In genomic region chr16:58826732-58827319, GRCm38 (mm10) we compare ENCODE assay signal across 25 mouse cellular contexts. TPM values are rescaled to one million over a fixed set of nuclear protein-coding genes. Genes with fewer than 3 reads are reported as not detected.
"Had no signal": no experiment of that assay in that cellular context is flagged by ENCODE, and none has a peak within 500 bp of the region (broad histone marks: within the 10 kb centered on the region; RNA-seq: fewer than 3 reads in every experiment).

Gene Olfr175-ps1 (minus strand): TSS chr16:58826782.

- H3K27me3 ChIP-seq: neural tube, embryonic 13.5 days; neural tube, embryonic 15.5 days; stomach, embryonic 15.5 days had no signal

- H3K9me3 ChIP-seq: neural tube, embryonic 13.5 days; neural tube, embryonic 15.5 days; stomach, embryonic 15.5 days had no signal

- H3K4me2 ChIP-seq: neural tube, embryonic 13.5 days; neural tube, embryonic 15.5 days; stomach, embryonic 15.5 days had no signal

- H3K9ac ChIP-seq: neural tube, embryonic 13.5 days; neural tube, embryonic 15.5 days; stomach, embryonic 15.5 days had no signal

- H3K4me3 ChIP-seq: neural tube, embryonic 13.5 days; neural tube, embryonic 15.5 days; stomach, embryonic 15.5 days had no signal

- H3K27ac ChIP-seq: neural tube, embryonic 13.5 days; neural tube, embryonic 15.5 days; stomach, embryonic 15.5 days; stomach, postnatal 0 days had no signal

- H3K4me1 ChIP-seq: neural tube, embryonic 13.5 days; neural tube, embryonic 15.5 days; stomach, embryonic 15.5 days had no signal

- H3K36me3 ChIP-seq: neural tube, embryonic 13.5 days; neural tube, embryonic 15.5 days; stomach, embryonic 15.5 days had no signal

- DNase-seq: retina, postnatal 1 day; right cerebral cortex, adult 18-20 months; right cerebral cortex, postnatal 14 days; right cerebral cortex, postnatal 25 days; right cerebral cortex, postnatal 4 days; spleen, adult 18-20 months; thymus, adult 18-20 months; thymus, adult 2 months; thymus, postnatal 14 days; thymus, postnatal 25 days; thymus, postnatal 36 days; thymus, postnatal 4 days had no signal

RNA-seq across cellular contexts. Expression of gene Olfr175-ps1, which starts in this region (rescaled TPM):
- total RNA-seq: neutrophil, adult 5-6 weeks had no signal
- polyA plus RNA-seq: neural tube, embryonic 13.5 days; neural tube, embryonic 14.5 days; neural tube, embryonic 15.5 days; small intestine, adult 2 months; spleen, adult 2 months; stomach, embryonic 14.5 days; stomach, embryonic 15.5 days; stomach, embryonic 16.5 days; stomach, postnatal 0 days; testis, adult 2 months; thymus, postnatal 0 days; urinary bladder, adult 2 months had no signal
